Mouse (Mus musculus) lung, postnatal 0 days (tissue): ENCODE results near the gene 2310061I04Rik.

Experiments used
- CTCF ChIP-seq: IDR thresholded peaks from 2 replicates; pipeline ENCODE4 v1.5.1; 2016; ENCODE audit warnings: antibody characterized with exemption, mild to moderate bottlenecking
- EP300 ChIP-seq: IDR thresholded peaks from 2 replicates; pipeline ENCODE4 v1.6.1; 2016; ENCODE audit warnings: antibody characterized with exemption, mild to moderate bottlenecking, control low read depth

DNA sequence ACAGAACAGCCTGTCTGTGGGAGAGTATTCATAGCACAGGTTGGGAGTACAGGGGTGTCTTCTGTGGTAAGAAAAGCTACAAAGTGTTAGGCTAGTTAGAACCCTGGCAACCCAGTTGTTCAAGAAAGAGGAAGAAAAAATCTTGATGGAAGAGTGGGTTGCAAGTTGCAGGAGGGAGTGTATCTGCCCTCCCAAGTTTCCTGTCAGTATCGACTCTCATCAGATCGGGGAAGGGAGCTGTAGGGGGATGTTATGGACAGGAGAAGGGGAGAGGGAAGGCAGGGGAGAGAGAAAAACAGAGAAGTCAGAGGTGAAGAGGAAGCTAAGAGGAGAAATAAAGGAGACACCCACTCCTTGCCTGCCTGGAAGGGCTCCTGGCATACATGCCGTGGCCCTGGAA lies 3.4 kb upstream of the 2310061I04Rik start:
- TF ChIP-seq CTCF = no peak
- TF ChIP-seq EP300 = no peak
